Mouse (Mus musculus) spleen, adult 2 months (tissue): Measurements from ENCODE around the gene Pusl1. TPM values are rescaled to one million over a fixed set of nuclear protein-coding genes. Genes with fewer than 3 reads are reported as not detected.

Source experiments
- DNase-seq, 2 experiments: peaks; one replicate each; pipeline versions ENCODE4 v3.0.0 to v3.0.0-alpha.2; 2012 to 2021; ENCODE audit warnings: low spot score in 2 of 2, low read depth in 1 of 2
- H3K27ac ChIP-seq: fragments of 200-500 bp; 2 replicates; pipeline ENCODE4 v1.5.1; 2012; ENCODE audit warnings: low read length, inconsistent platforms; ENCODE audit not compliant: insufficient read depth
- H3K27me3 ChIP-seq: fragments of 200-500 bp; 2 replicates; pipeline ENCODE4 v1.6.1; 2012; ENCODE audit warnings: mild to moderate bottlenecking, moderate library complexity, low read length, inconsistent platforms; ENCODE audit not compliant: control insufficient read depth, insufficient read depth
- H3K36me3 ChIP-seq: fragments of 200-500 bp; 2 replicates; pipeline ENCODE4 v1.6.1; 2012; ENCODE audit warnings: mild to moderate bottlenecking, low read length, inconsistent platforms; ENCODE audit not compliant: control insufficient read depth, insufficient read depth
- H3K4me1 ChIP-seq: fragments of 200-500 bp; 2 replicates; pipeline ENCODE4 v1.6.1; 2011; ENCODE audit warnings: inconsistent platforms; ENCODE audit not compliant: control insufficient read depth, insufficient read depth, insufficient read length
- H3K4me3 ChIP-seq: fragments of 200-500 bp; 2 replicates; pipeline ENCODE4 v1.5.1; 2011; ENCODE audit warnings: mild to moderate bottlenecking, inconsistent platforms; ENCODE audit not compliant: insufficient read depth, insufficient read length; ENCODE audit errors: extremely low read depth
- CTCF ChIP-seq: fragments of 200-500 bp; IDR thresholded peaks from 2 replicates; pipeline ENCODE4 v1.5.1; 2011; ENCODE audit warnings: mild to moderate bottlenecking, inconsistent platforms; ENCODE audit not compliant: insufficient read depth, insufficient read length, insufficient replicate concordance; ENCODE audit errors: extremely low read depth
- POLR2A ChIP-seq: fragments of 200-500 bp; IDR thresholded peaks from 2 replicates; pipeline ENCODE4 v1.6.1; 2011; ENCODE audit warnings: low read depth, low read length, inconsistent platforms
- WGBS: fragments of 180-500 bp; shearing (Covaris S2); methylation state at CpG from one replicate; pipeline ENCODE4 v1.1.7; 2018; 5-methylcytosine and 5-hydroxymethylcytosine counted together
- polyA plus RNA-seq: library from polyadenylated mRNA; depleted of rRNA; stranded (reverse); fragments of >200 nt; gene quantifications from 2 replicates; pipeline ENCODE4 v1.2.3, GENCODE M21; 2012

Gene Pusl1
- polyA plus RNA-seq, 1 experiment, result 48.8 TPM

DNA sequence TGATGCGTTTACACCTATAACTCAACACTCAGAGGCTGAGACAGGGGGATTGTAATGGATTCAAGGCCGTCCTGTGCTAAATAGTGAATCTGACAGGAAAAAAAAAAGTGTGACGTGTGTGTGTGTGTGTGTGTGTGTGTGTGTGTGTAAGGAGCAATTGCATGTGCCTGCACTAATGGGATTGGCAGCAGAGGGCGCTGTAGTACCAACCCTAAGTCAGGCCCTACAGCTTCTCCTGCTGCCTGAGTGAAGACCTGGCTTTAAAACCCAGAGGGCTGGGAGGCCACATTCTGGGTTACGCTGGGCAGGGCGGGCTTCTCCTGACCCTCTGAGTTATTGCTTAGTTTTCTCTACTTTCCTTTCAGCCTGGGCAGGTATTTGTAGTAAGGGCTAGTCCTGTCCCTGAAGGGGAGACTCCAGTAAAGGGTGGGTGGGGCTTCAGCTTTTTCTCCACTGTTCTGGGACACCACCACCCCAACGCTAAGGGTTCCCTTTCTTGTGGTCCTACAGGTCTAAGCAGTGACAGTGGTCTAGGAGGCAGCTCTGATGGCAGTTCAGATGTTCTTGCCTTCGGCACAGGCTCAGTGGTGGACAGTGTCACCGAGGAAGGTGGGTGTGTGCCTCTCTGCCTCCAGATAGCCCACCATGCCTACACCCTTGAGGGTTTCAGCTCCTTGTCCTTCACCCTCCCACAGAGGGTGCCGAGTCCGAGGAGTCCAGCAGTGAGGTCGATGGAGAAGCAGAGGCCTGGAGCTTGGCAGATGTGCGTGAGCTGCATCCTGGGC, 12.9 kb upstream of the Pusl1 start:
- Histone ChIP-seq H3K4me3 (no peak overlapping the region), H3K27ac (no peak overlapping the region), H3K36me3 (peaks cover 34% of the 10 kb centered on the region), H3K27me3 (no peaks in the 10 kb centered on the region), H3K4me1 (no peaks in the 10 kb centered on the region)
- TF ChIP-seq CTCF (no peak), POLR2A (no peak)
- DNase-seq, result no peak
- WGBS, result 93% methylated on average over 13 of the region's 13 CpGs

DNA sequence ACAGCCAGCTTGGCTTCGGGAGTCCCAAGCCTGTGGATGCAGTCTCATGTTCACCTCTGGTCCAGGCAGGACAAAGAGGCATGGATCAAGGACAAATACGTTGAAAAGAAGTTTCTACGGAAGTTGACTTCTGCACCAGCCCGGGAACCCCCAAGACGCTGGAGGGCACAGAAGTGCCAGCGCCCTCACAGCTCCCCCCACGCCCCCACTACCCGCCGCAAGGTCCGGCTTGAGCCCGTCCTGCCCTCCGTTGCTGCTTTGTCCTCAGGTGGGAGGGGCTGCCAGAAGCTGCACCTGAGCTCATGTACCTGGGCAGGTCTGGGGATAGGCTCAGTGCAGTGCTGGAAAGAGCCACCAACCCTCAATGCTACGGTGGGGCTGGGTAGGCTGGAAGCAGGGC, 11.7 kb upstream of the Pusl1 start:
- Histone ChIP-seq H3K27ac (no peak overlapping the region), H3K4me1 (no peaks in the 10 kb centered on the region), H3K27me3 (no peaks in the 10 kb centered on the region), H3K4me3 (no peak overlapping the region), H3K36me3 (peaks cover 40% of the 10 kb centered on the region)
- no peak for DNase-seq
- TF ChIP-seq POLR2A, result no peak
- TF ChIP-seq CTCF, result no peak
- 94% methylated on average over 13 of the region's 13 CpGs for WGBS

DNA sequence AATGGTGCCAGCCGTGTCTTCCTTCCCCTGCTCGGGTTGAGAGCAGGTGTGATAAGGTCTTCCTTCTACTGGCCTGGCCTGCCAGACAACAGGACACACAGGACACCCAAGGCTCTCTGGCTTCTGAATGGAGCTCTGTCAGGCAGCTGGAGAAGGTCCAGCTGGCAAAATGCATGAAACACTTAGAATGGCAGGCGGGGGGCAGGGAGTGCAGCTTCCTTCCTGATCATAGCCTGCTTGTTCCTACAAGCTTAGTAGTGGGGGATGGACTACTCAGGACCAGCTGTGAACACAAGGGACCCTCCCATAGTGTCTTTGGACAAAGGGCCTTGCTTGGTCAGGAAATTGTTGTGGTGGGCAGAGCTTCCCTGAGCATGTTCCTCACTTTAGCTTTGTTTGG, 9.6 kb upstream of the Pusl1 start:
- Histone ChIP-seq H3K4me1 (no peaks in the 10 kb centered on the region), H3K36me3 (peaks cover 40% of the 10 kb centered on the region), H3K27me3 (no peaks in the 10 kb centered on the region), H3K4me3 (no peak overlapping the region), H3K27ac (no peak overlapping the region)
- DNase-seq, result no peak
- no peak for TF ChIP-seq POLR2A
- no peak for TF ChIP-seq CTCF
- 66% methylated on average over 3 of the region's 3 CpGs for WGBS

DNA sequence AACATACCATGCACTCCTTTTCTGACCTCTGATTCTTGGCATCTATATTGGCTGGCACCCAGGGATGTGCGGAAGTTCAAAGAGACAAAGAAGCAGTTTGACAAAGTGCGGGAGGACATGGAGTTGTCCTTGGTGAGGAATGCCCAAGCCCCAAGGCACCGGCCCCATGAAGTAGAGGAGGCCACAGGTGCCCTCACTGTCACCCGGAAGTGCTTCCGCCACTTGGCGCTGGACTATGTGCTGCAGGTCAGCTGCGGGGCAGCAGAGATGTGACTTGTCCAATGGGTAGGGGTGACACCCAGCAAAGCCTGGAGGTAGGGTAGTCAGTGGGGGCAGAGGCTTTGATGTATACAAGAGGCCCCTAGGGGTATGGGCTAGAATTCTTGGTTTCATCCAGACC, 7.8 kb upstream of the Pusl1 start:
- TF ChIP-seq CTCF (no peak), POLR2A (no peak)
- no peaks in the 10 kb centered on the region for H3K27me3 ChIP-seq
- peaks cover 37% of the 10 kb centered on the region for H3K36me3 ChIP-seq
- H3K4me3 ChIP-seq, result no peak overlapping the region
- no peak overlapping the region for H3K27ac ChIP-seq
- whole genome bisulfite sequencing, result 94% methylated on average over 7 of the region's 7 CpGs
- H3K4me1 ChIP-seq, result peaks cover 4% of the 10 kb centered on the region; the same call in 1 of the 2 replicates
- no peak for DNase-seq

DNA sequence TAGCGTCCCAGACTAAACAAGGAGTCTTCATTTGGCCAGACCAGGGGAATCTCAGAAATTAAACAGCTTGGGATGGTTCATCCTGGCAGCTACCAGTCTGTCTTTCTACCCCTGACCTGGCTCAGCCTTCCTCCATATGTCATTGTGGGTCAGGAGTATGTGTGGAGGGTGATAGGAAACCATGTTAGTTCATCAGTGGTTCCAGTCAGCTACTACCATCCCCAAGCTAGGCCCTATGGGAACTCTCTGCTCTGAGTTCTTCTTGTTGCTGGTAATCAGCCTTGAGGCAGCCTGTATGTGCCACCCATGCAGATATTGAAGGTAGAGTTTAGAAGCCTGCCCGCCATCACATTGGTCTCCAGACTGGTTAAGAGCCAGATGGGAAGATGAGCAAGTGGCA, 6.7 kb upstream of the Pusl1 start:
- no peak overlapping the region for H3K27ac ChIP-seq
- H3K4me1 ChIP-seq, result peaks cover 10% of the 10 kb centered on the region; the same call in 1 of the 2 replicates
- 99% methylated on average over 2 of the region's 2 CpGs for WGBS
- TF ChIP-seq POLR2A, result no peak
- TF ChIP-seq CTCF, result no peak
- no peak overlapping the region for H3K4me3 ChIP-seq
- H3K27me3 ChIP-seq, result no peaks in the 10 kb centered on the region
- H3K36me3 ChIP-seq, result peaks cover 35% of the 10 kb centered on the region
- no peak for DNase-seq

DNA sequence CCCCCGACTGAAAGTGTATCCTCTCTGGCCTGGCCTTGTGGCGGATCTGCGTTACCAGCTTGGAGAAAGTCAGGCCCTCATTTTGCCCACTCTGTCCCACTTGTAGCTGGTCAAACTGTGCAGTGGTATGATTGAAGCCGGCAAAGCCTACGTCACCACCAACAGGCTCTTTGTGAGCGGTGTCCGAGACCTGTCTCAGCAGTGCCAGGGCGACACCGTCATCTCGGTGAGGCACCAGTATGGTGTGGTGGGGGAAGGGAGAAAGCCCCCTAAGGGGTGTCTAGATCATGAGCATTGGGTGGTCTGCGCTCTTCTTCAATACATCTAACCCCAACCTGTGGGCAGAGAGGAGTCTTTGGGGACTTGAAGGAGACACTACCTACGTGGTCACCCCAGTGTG, 4.9 kb upstream of the Pusl1 start:
- no peak for DNase-seq
- Histone ChIP-seq H3K4me3 (no peak overlapping the region), H3K27me3 (no peaks in the 10 kb centered on the region), H3K36me3 (peaks cover 19% of the 10 kb centered on the region), H3K27ac (no peak overlapping the region), H3K4me1 (peaks cover 17% of the 10 kb centered on the region; the same call in 1 of the 2 replicates)
- WGBS, result 97% methylated on average over 12 of the region's 12 CpGs
- TF ChIP-seq CTCF (no peak), POLR2A (no peak)

DNA sequence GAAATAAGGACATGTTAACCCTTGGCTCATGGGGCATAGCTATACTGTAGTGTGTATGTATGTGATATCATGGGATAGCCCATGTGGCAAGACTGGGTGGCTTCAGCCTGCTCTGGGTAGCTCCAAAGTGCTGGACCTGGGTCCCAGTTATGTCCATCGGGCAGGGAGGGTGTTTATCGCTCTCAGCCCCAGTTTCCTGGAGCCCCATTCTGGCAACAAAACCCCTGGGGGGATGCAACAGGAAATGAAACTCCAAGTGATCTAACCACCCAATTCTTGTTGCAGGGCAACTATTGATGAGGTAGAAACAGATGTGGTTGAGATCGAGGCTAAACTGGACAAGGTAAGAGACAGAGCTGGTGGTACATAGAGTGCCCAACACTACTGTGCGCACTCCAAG, 4.2 kb upstream of the Pusl1 start:
- TF ChIP-seq POLR2A (no peak), CTCF (no peak)

More for the DNA sequence above, 4.2 kb upstream of the Pusl1 start:
- Histone ChIP-seq H3K4me3 (no peak overlapping the region), H3K36me3 (peaks cover 15% of the 10 kb centered on the region), H3K27ac (no peak overlapping the region), H3K4me1 (peaks cover 20% of the 10 kb centered on the region), H3K27me3 (no peaks in the 10 kb centered on the region)
- 71% methylated on average over 4 of the region's 4 CpGs for WGBS
- no peak for DNase-seq
